9 mouse cellular contexts compared by ENCODE assay signal in the genomic region with DNA sequence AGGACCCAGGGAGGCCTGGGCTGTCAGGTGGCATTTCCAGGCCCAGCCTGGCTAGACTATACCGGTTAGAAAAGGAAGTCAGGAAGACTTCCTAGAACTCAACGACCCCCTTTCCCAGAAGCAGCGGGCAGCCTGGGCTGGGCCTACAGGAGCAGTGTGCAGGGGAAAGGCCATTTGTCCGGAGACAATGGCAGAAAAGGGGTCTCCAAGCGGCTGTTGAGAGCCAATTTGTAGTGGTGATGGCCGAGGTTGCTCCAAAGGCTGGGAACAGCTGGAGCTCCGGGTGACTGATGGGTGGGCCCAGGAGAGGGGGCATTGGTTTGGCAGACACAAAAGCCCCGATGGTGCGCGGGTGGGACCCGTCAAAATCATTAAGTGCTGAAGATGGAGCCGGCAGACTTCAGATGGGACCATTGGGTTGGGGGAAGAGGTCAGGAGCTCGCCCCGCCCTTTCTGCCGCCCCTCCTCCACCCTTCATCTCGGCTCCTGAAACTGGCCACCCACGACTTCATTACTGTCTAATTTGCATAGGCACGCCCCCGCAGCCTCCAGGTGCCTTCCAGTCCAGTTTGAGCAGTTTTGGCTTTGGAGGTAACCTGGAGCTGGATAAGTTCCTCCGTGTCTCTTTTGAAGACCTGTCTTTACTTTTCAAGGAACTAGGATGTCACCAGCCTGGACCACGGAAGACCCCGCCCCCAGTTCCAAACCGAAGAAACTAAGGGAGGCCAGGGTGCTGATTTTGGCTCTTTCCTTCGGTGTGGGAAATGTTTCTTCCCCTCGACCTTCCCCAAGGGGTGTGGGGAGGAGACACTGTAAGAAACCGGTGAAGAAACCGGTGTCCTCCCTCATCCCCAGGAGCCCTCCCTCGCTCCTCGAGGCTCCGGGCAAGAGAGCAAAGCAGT. TPM values are rescaled to one million over a fixed set of nuclear protein-coding genes. Genes with fewer than 3 reads are reported as not detected.
A peak's percentile ranks its signal among the peaks of the same experiment; 100 is the strongest.
DNase-seq lines count a peak whose midpoint lies in the region; ATAC-seq and TF ChIP-seq lines count a peak whose summit lies in the region.
"Had no signal": no experiment of that assay in that cellular context is flagged by ENCODE, and none has a peak within 500 bp of the region (broad histone marks: within the 10 kb centered on the region; RNA-seq: fewer than 3 reads in every experiment).

No protein-coding gene starts in this region.

- peaks cover 6% of the 10 kb centered on the region; the same call in 1 of the 2 replicates for H3K4me1 ChIP-seq in heart, postnatal 0 days (ENCODE audit: control insufficient read depth, insufficient read depth)
- H3K4me1 ChIP-seq in forebrain, embryonic 10.5 days = peaks cover 37% of the 10 kb centered on the region
- peaks cover 18% of the 10 kb centered on the region for H3K4me1 ChIP-seq in neural tube, embryonic 14.5 days (ENCODE audit: control insufficient read depth, insufficient read depth, low read length)

- no peak for TF ChIP-seq EP300 in heart, postnatal 0 days (IDR thresholded peaks at IDR 0.05; ENCODE audit: low read depth)

- no peak for ATAC-seq in heart, postnatal 0 days (ENCODE audit: insufficient read depth, low read depth)
- ATAC-seq in neural tube, embryonic 14.5 days (ENCODE audit: low read depth) = no peak

- WGBS in heart, postnatal 0 days = 7% methylated on average over 30 of the region's 30 CpGs
- WGBS in forebrain, embryonic 10.5 days = under 1% methylated on average over 30 of the region's 30 CpGs
- WGBS in neural tube, embryonic 14.5 days = 3% methylated on average over 30 of the region's 30 CpGs

- no peak for DNase-seq in heart, postnatal 0 days (ENCODE audit: low spot score)
- DNase-seq in heart, adult 9 months (ENCODE audit: low spot score in 2 of 2) = no peak
- no peak for DNase-seq in forebrain, embryonic 10.5 days (ENCODE audit: extremely low spot score, low spot score)
- peak; percentile 48 for DNase-seq in kidney, postnatal 10 days
- DNase-seq in spleen, postnatal 10 days (ENCODE audit: low spot score in 2 of 2) = no peak
- no peak for DNase-seq in gastrocnemius, adult 18-20 months (ENCODE audit: low spot score)
- DNase-seq in layer of hippocampus, postnatal 25 days (ENCODE audit: extremely low spot score in 1 of 2, low spot score in 1 of 2) = no peak
- DNase-seq: thymus, postnatal 25 days had no signal

- H3K27ac ChIP-seq in heart, postnatal 0 days (ENCODE audit: low read depth) = no peak overlapping the region
- peak overlapping the region; percentile 44; the same call in 1 of the 2 replicates for H3K27ac ChIP-seq in forebrain, embryonic 10.5 days
- no peak overlapping the region for H3K27ac ChIP-seq in neural tube, embryonic 14.5 days (ENCODE audit: low read depth, low read length)

- no peak for TF ChIP-seq CTCF in heart, postnatal 0 days (IDR thresholded peaks at IDR 0.05; ENCODE audit: low read depth)

- peak overlapping the region; percentile 46 for H3K4me3 ChIP-seq in heart, postnatal 0 days (ENCODE audit: low read depth, low read length)
- H3K4me3 ChIP-seq in forebrain, embryonic 10.5 days = peak overlapping the region; percentile 56
- H3K4me3 ChIP-seq in neural tube, embryonic 14.5 days (ENCODE audit: low read depth, low read length) = peak overlapping the region; percentile 18; the same call in 1 of the 2 replicates

- H3K36me3 ChIP-seq in heart, postnatal 0 days (replicated peaks; ENCODE audit: control insufficient read depth, insufficient read depth, low read length) = no peaks in the 10 kb centered on the region
- H3K36me3 ChIP-seq in forebrain, embryonic 10.5 days (replicated peaks) = no peaks in the 10 kb centered on the region
- H3K36me3 ChIP-seq in neural tube, embryonic 14.5 days (ENCODE audit: control insufficient read depth, insufficient read depth, low read length) = no peaks in the 10 kb centered on the region

- H3K9ac ChIP-seq in heart, postnatal 0 days (replicated peaks; ENCODE audit: low read depth, low read length) = no peak overlapping the region
- H3K9ac ChIP-seq in neural tube, embryonic 14.5 days (replicated peaks; ENCODE audit: low read depth, low read length) = 0 out of 2 replicates have a peak overlapping the region, but pooled peaks have one; percentile 4

- H3K4me2 ChIP-seq in heart, postnatal 0 days (ENCODE audit: low read depth, low read length) = peak overlapping the region; percentile 62
- H3K4me2 ChIP-seq in neural tube, embryonic 14.5 days (ENCODE audit: low read depth, low read length) = peak overlapping the region; percentile 47

- no peaks in the 10 kb centered on the region for H3K9me3 ChIP-seq in heart, postnatal 0 days (replicated peaks; ENCODE audit: control insufficient read depth, low read length)
- no peaks in the 10 kb centered on the region for H3K9me3 ChIP-seq in forebrain, embryonic 10.5 days
- H3K9me3 ChIP-seq in neural tube, embryonic 14.5 days (ENCODE audit: control insufficient read depth, low read length) = no peaks in the 10 kb centered on the region

- peaks cover 76% of the 10 kb centered on the region for H3K27me3 ChIP-seq in heart, postnatal 0 days (ENCODE audit: control insufficient read depth, insufficient read depth, low read length)
- peaks cover 92% of the 10 kb centered on the region for H3K27me3 ChIP-seq in forebrain, embryonic 10.5 days (ENCODE audit: poor library complexity, severe bottlenecking)
- peaks cover 26% of the 10 kb centered on the region for H3K27me3 ChIP-seq in neural tube, embryonic 14.5 days (ENCODE audit: control insufficient read depth, insufficient read depth, low read length)

RNA-seq across cellular contexts. Expression of a gene that starts 36.3 kb away (rescaled TPM):
- not detected in 2 replicates for total RNA-seq in heart, postnatal 0 days (2014; rRNA removed; ENCODE audit: low replicate concordance)
- polyA plus RNA-seq in heart, postnatal 0 days (2015; fragmentation: Nextera tagmentation; extraction: Ambion mirVana) = not detected in 2 replicates
- polyA plus RNA-seq in forebrain, embryonic 10.5 days (2016; fragmentation: Nextera tagmentation; extraction: Ambion mirVana) = 0.56 and 0.81 TPM in 2 replicates
- polyA plus RNA-seq in neural tube, embryonic 14.5 days (2014; fragmentation: Nextera tagmentation; extraction: Ambion mirVana) = 23.8 and 27.0 TPM in 2 replicates
- total RNA-seq in gastrocnemius, adult 18-20 months (2021) = not detected
- under 1 TPM; 0.30 to 0.52 TPM for total RNA-seq in layer of hippocampus, postnatal 25 days (2021)
